Mouse (Mus musculus) forebrain, embryonic 14.5 days (tissue): ENCODE measurements around the gene Olfr791. TPM values are rescaled to one million over a fixed set of nuclear protein-coding genes. Genes with fewer than 3 reads are reported as not detected.

Experiments used
- ATAC-seq: fragments of 200-750 bp; cut with Nextera tagmentation; 2 replicates; pipeline ENCODE4 v1.8.0; 2017; ENCODE audit warnings: mild to moderate bottlenecking, moderate library complexity
- DNase-seq: peaks from one replicate; pipeline ENCODE4 v3.0.0-alpha.2; 2015; ENCODE audit warnings: low spot score
- H3K27ac ChIP-seq: fragments of 300-500 bp; sonication (generic); 2 replicates; pipeline ENCODE4 v1.5.1; 2014; ENCODE audit warnings: low read depth, mild to moderate bottlenecking, control low read depth, low read length, moderate library complexity
- H3K27me3 ChIP-seq: fragments of 300-500 bp; sonication (generic); replicated peaks from 2 replicates; pipeline ENCODE4 v1.6.1; 2014; ENCODE audit warnings: low read length, control low read depth, mixed read lengths; ENCODE audit not compliant: control insufficient read depth, insufficient read depth
- H3K36me3 ChIP-seq: fragments of 300-500 bp; sonication (generic); 2 replicates; pipeline ENCODE4 v1.6.1; 2014; ENCODE audit warnings: low read length, control low read depth; ENCODE audit not compliant: control insufficient read depth, insufficient read depth
- H3K4me1 ChIP-seq: fragments of 300-500 bp; sonication (generic); 2 replicates; pipeline ENCODE4 v1.6.1; 2014; ENCODE audit warnings: antibody characterized with exemption, low read length, control low read depth; ENCODE audit not compliant: control insufficient read depth, insufficient read depth
- H3K4me2 ChIP-seq: fragments of 300-500 bp; sonication (generic); 2 replicates; pipeline ENCODE4 v1.6.1; 2014; ENCODE audit warnings: mild to moderate bottlenecking, control low read depth, low read length
- H3K4me3 ChIP-seq: fragments of 300-500 bp; sonication (generic); 2 replicates; pipeline ENCODE4 v1.5.1; 2014; ENCODE audit warnings: low read depth, low read length, control low read depth
- H3K9ac ChIP-seq: fragments of 300-500 bp; sonication (generic); 2 replicates; pipeline ENCODE4 v1.6.1; 2014; ENCODE audit warnings: mild to moderate bottlenecking, low read length, control low read depth, moderate library complexity
- H3K9me3 ChIP-seq: fragments of 300-500 bp; sonication (generic); replicated peaks from 2 replicates; pipeline ENCODE4 v1.6.1; 2016; ENCODE audit warnings: low read length, control low read depth, mixed read lengths; ENCODE audit not compliant: control insufficient read depth
- WGBS: fragments of 180-500 bp; shearing (Covaris S2); extraction: QIAGEN DNeasy Blood & Tissue Kit; methylation state at CpG from one replicate; pipeline ENCODE4 v1.1.7; 2014; 5-methylcytosine and 5-hydroxymethylcytosine counted together
- polyA plus RNA-seq: library from polyadenylated mRNA; unstranded; fragments of >200 nt; fragmentation: Nextera tagmentation; extraction: Ambion mirVana; gene quantifications from 2 replicates; pipeline ENCODE4 v1.2.1, GENCODE M21; 2014

The Olfr791 gene
- polyA plus RNA-seq, result not detected in 2 replicates

GRCm38 (mm10) chr10:129521492-129521891 is at the start of gene Olfr791:
Olfr791 (plus strand) TSS chr10:129521792.
- Histone ChIP-seq H3K9me3 (no peaks in the 10 kb centered on the region), H3K4me2 (no peak within 1 kb of the TSS), H3K27me3 (no peaks in the 10 kb centered on the region), H3K27ac (no peak within 1 kb of the TSS), H3K9ac (no peak within 1 kb of the TSS), H3K36me3 (no peaks in the 10 kb centered on the region), H3K4me3 (no peak within 1 kb of the TSS), H3K4me1 (no peaks in the 10 kb centered on the region)
- 75% methylated on average over 3 of the region's 3 CpGs for WGBS
- DNase-seq (no peak), ATAC-seq (no peak)

GRCm38 (mm10) chr10:129473256-129473655 is 48.3 kb upstream of the Olfr791 start:
- no peaks in the 10 kb centered on the region for H3K36me3 ChIP-seq
- no peak overlapping the region for H3K4me3 ChIP-seq
- no peaks in the 10 kb centered on the region for H3K4me1 ChIP-seq
- H3K9me3 ChIP-seq, result no peaks in the 10 kb centered on the region
- WGBS, result 34% methylated on average over 2 of the region's 2 CpGs
- no peak for ATAC-seq
- H3K9ac ChIP-seq, result no peak overlapping the region
- no peak overlapping the region for H3K27ac ChIP-seq
- H3K4me2 ChIP-seq, result no peak overlapping the region
- H3K27me3 ChIP-seq, result no peaks in the 10 kb centered on the region
- no peak for DNase-seq

DNA sequence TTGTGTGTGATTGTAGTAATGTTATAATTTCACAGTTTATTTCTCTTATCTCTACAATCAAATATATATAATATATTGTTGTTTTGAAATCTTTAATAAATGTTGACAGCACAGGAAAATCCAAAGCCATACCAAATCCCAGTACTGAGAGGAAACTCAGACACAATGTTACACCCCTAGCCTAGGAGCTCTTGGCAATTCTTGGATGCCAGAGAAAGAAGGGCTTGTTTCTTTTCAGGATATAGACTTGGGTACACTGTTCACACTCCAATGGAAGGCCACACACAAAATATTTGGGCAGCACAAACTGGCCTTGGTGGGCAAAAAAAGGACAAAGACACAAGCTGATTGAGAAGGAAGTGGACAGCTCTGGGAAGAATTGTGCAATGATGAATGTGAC is 47.9 kb upstream of the Olfr791 start:
- H3K4me1 ChIP-seq, result no peaks in the 10 kb centered on the region
- no peaks in the 10 kb centered on the region for H3K36me3 ChIP-seq
- no peak overlapping the region for H3K4me2 ChIP-seq
- DNase-seq (no peak), ATAC-seq (no peak)
- H3K9ac ChIP-seq, result no peak overlapping the region
- no peak overlapping the region for H3K4me3 ChIP-seq
- H3K9me3 ChIP-seq, result no peaks in the 10 kb centered on the region
- no peak overlapping the region for H3K27ac ChIP-seq
- no peaks in the 10 kb centered on the region for H3K27me3 ChIP-seq

DNA sequence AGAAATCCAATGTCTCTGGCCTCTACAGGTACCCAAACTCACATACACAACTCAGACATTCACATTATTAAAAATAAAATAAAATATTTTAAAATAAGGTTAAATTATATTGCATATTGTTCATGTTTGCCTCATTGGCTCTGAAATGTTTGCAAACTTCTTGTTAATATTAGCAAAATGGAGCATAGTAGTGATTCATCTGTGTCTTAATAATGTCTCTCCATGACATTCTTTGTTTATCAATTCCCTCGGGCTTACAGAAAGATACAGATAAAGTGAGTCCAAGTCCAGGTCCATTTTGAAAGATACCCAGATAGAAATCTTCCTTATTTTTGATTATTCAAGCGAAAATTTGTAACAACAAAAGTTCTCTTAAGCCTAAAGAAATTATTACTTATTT is 37.1 kb upstream of the Olfr791 start, which contains the start of gene Olfr789:
TSS of gene Olfr789 (plus strand) at position 301 of the 400 bp plus-strand sequence.
- H3K4me3 ChIP-seq, result no peak within 1 kb of the TSS
- no peaks in the 10 kb centered on the region for H3K9me3 ChIP-seq
- no peaks in the 10 kb centered on the region for H3K27me3 ChIP-seq
- no peak within 1 kb of the TSS for H3K4me2 ChIP-seq
- H3K36me3 ChIP-seq, result no peaks in the 10 kb centered on the region
- H3K27ac ChIP-seq, result no peak within 1 kb of the TSS
- H3K9ac ChIP-seq, result no peak within 1 kb of the TSS
- ATAC-seq (no peak), DNase-seq (no peak)
- H3K4me1 ChIP-seq, result no peaks in the 10 kb centered on the region
- 72% methylated on average over 2 of the region's 2 CpGs for WGBS

GRCm38 (mm10) chr10:129490101-129490500 is 31.5 kb upstream of the Olfr791 start:
- WGBS, result 83% methylated on average over 2 of the region's 2 CpGs
- no peak overlapping the region for H3K4me3 ChIP-seq
- H3K9me3 ChIP-seq, result no peaks in the 10 kb centered on the region
- H3K36me3 ChIP-seq, result no peaks in the 10 kb centered on the region
- H3K4me2 ChIP-seq, result no peak overlapping the region
- no peak overlapping the region for H3K9ac ChIP-seq
- H3K4me1 ChIP-seq, result no peaks in the 10 kb centered on the region
- H3K27ac ChIP-seq, result no peak overlapping the region
- ATAC-seq (no peak), DNase-seq (no peak)
- no peaks in the 10 kb centered on the region for H3K27me3 ChIP-seq

- ATAC-seq (no peak), DNase-seq (no peak)
- Histone ChIP-seq H3K4me1 (no peaks in the 10 kb centered on the region), H3K9ac (no peak within 1 kb of the TSS), H3K4me3 (no peak within 1 kb of the TSS), H3K27ac (no peak within 1 kb of the TSS), H3K36me3 (no peaks in the 10 kb centered on the region), H3K27me3 (no peaks in the 10 kb centered on the region), H3K4me2 (no peak within 1 kb of the TSS), H3K9me3 (no peaks in the 10 kb centered on the region)
These were observed 23.4 kb upstream of the Olfr791 start, which contains the start of gene Olfr790 for GRCm38 (mm10) chr10:129498192-129498591. Olfr790 (plus strand) TSS chr10:129498492.

DNA sequence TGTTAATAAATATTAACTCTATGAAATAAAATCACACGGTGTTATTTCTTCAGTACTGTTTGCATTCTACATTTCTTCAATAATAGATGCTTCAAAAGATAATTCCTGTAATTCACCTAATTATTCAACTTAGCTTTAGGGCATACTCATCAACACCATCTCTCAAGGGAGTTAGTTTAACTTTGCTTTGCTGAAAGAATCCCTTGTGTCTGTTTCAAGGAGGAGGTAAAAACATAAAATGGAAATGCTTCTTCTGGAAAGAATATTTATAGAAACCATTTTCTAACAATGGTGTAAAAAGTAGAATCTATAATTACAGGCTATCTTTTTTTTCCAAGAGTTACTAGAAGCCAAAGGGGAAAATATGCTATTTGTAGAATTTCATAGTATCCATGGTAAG is 17.3 kb downstream of the Olfr791 start, which contains the start of gene Olfr792:
TSS of gene Olfr792 (plus strand) at position 301 of the 400 bp plus-strand sequence.
- Histone ChIP-seq H3K4me1 (no peaks in the 10 kb centered on the region), H3K4me3 (no peak within 1 kb of the TSS), H3K27me3 (no peaks in the 10 kb centered on the region), H3K36me3 (no peaks in the 10 kb centered on the region), H3K27ac (no peak within 1 kb of the TSS), H3K4me2 (no peak within 1 kb of the TSS), H3K9ac (no peak within 1 kb of the TSS), H3K9me3 (no peaks in the 10 kb centered on the region)
- WGBS, result 91% methylated on average over 1 of the region's 1 CpGs
- ATAC-seq, result no peak
- no peak for DNase-seq

DNA sequence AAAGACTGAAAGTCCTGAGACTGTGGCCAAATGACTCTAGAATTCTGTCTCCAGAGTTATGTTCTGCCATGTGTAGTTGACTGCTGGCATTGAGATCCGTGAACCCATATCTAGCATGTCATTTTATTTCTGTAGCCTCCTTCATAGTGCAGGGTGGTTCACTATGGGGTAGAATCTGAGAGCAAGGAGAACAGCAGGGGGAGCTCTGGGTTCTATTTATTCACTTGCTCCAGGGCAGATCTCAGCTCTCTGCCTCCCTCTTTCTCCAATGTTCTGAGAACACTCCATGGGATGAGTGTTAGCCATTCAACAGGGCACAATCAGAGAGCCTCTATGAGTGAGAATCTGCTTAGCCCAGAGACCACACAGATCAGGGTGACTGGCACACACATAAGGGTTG is 27.8 kb downstream of the Olfr791 start:
- H3K4me1 ChIP-seq, result no peaks in the 10 kb centered on the region
- H3K4me2 ChIP-seq, result no peak overlapping the region
- H3K27me3 ChIP-seq, result no peaks in the 10 kb centered on the region
- H3K27ac ChIP-seq, result no peak overlapping the region
- no peak overlapping the region for H3K4me3 ChIP-seq
- no peaks in the 10 kb centered on the region for H3K9me3 ChIP-seq
- H3K9ac ChIP-seq, result no peak overlapping the region
- ATAC-seq, result no peak; the same call in 1 of the 2 replicates
- no peaks in the 10 kb centered on the region for H3K36me3 ChIP-seq
- peak; percentile 8 for DNase-seq
- WGBS, result 50% methylated on average over 1 of the region's 1 CpGs

- no peak within 1 kb of the TSS for H3K27ac ChIP-seq
- no peaks in the 10 kb centered on the region for H3K4me1 ChIP-seq
- H3K9ac ChIP-seq, result no peak within 1 kb of the TSS
- 78% methylated on average over 2 of the region's 2 CpGs for whole genome bisulfite sequencing
- H3K4me3 ChIP-seq, result no peak within 1 kb of the TSS
- DNase-seq (no peak), ATAC-seq (no peak)
- no peak within 1 kb of the TSS for H3K4me2 ChIP-seq
- H3K36me3 ChIP-seq, result no peaks in the 10 kb centered on the region
- H3K27me3 ChIP-seq, result no peaks in the 10 kb centered on the region
- H3K9me3 ChIP-seq, result no peaks in the 10 kb centered on the region
These were observed 45.8 kb downstream of the Olfr791 start, which contains the start of gene Olfr794 for GRCm38 (mm10) chr10:129567355-129567754. Olfr794 (plus strand) TSS chr10:129567655.
